Mouse (Mus musculus): ENCODE data around the gene Prdm11.
A peak's percentile ranks its signal among the peaks of the same experiment; 100 is the strongest.

Gene Prdm11

DNA sequence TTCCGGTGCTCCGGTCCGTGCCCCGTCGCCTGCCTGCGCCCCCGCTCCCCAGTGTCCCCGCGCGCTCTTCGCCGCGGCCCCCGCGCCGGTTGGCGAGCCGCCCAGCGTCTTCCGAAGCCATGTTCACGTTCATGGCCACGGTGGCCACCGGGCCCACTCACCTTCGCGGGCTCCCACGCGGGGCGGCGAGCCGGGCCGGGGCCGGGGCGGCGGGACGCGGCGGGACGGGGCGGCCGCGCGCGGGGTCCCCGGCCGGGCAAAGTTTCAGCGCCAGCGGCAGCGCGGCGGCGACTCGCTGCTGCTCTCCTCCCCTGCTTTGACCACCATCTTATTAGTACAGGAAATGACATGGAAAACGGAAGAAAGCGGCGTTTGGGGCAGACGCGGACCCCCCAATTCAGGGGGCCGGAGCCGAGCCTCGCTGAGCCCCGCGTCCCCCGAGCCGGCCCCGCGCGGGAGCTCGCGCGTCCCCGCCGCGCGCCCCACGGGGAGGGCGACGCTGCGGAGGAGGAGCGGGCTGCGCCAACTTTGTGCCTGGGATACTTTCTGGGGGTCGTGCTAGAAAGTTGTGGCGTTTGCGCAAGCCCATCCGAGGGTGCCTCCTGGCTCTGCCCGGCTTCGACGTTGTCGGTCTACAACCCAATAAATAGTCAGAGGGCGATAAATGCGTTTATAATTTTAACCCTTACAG lies at the start of gene Prdm11:
Gene Prdm11 (minus strand): TSS at position 350 of the 691 bp plus-strand sequence.
- no peak for DNase-seq (ENCODE audit: extremely low read depth, low read depth, low spot score)

DNA sequence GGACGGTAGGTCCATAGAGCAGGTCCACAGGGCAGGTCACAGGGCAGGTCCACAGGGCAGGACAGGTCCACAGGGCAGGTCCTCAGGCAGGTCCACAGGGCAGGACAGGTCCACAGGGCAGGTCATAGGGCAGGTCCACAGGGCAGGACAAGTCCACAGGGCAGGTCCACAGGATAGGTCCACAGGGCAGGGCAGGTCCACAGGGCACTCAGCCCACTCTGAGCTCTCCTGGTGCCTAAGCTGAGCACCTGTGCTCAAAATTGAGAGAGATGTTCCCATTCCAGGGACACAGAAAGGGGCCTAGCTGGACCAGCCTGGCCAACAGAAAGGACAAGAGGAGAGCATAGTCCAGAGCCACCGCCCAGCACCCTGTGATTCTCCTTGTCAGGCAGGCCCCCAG lies 46.4 kb upstream of the Prdm11 start:
- DNase-seq (ENCODE audit: extremely low read depth, low read depth, low spot score) = no peak

DNA sequence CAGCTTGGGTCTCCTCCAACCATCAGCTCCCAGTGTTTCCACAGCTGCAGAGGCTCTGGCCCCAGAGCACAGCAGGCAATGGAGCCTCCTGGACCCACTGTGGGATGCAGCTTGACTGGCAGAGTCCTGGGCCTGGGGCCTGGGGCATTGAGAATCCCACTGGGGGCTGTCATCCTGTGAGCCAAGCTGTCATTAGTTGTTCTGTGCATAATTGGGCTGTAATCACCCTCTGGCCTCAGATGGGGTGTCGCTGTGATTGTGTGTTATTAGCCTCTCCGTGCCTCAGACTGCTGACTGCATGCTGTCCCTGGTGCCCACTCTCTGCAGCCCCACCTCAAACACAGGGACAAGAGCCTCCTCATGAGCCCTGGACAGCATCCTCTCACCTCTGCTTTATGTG lies 45.7 kb upstream of the Prdm11 start:
- DNase-seq (ENCODE audit: extremely low read depth, low read depth, low spot score) = no peak

DNA sequence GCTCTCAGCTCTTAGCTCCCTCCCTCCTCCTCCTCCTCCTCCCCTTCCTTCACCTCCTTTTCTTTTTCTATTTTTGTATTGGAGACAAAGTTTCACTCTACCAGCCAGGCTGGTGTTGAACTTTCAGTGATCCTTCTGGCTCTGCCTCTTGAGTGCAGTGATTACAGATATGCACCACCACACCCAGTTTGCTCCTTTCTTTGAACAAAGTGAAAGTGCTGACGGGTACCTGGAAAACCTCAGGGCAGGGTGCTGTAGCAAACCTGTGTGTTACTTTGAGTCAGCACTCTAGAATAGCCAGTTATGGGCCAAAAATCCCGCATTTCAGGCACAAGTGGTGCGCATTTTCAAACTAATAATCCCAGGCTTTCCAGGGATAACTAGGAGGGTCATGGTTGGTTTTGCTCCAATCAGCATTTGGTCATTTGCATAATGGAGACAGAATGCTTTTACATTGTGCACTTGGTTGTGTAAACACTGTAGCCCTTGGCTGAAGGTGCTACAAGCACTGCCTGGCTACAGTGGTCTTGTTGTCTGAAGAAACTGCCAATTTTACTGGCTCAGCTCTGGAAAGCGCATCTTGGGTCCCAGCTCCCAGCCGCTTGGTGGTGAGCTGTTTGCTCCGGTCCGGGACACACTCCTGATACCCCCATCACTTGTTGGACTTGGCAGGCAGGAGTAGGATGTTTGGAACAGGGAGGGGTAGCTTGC lies 43.6 kb upstream of the Prdm11 start:
- DNase-seq (ENCODE audit: extremely low read depth, low read depth, low spot score) = no peak

DNA sequence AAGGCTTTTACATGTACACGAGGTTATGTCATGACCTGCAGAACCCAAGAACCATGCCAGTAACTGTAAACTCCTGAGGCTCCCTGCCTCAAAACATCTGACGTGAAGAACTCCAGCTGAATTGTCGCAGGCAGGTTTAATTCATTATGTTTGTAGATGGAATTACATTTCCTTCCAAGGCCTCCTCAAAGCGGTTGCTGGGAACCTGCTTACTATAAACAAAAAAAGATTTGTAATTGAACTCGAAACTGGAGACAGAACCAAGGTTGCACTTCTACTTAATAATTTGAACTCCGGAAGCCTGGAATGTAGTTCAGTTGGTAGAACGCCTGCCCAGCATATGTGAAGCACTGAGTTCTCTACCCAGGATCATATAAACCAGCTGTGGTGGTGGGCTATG lies 42.0 kb upstream of the Prdm11 start:
- DNase-seq (ENCODE audit: extremely low read depth, low read depth, low spot score) = no peak

DNA sequence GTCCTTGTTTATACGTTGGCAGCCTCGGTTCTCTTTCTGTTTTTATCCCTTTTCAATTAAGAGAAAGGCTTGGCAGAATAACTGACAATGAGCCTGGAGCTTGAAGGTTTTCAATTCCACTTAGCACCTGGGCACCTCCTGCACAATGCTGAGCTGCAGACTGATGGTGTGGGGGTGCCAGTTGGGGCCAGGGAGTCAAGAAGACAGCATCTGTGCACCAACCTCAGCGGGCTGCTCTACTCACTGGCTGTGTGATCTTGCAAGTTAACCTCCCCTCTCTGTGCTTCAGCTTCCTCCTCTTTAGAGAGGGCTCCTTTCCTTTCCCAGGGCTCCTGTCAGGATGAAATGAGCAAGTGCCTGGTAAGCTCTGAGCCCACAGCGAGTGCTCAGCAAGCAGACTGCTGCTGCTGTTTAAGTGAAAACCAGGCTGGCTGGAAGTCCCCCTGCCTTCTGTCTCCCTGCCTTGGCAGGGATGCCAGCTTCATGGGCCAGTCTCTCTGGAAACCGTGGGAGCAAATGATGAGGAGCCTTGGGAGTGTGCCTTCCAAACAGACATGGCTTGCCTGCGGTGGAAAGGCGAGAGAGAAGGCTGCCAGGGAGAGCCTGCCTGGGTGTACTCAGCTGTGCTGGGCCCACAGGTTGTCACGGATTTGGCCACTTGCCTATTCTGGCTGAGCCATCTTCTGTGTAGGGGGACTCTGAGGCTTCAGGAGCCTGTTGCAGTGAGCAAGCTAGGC lies 39.5 kb upstream of the Prdm11 start:
- DNase-seq (ENCODE audit: extremely low read depth, low read depth, low spot score) = no peak

DNA sequence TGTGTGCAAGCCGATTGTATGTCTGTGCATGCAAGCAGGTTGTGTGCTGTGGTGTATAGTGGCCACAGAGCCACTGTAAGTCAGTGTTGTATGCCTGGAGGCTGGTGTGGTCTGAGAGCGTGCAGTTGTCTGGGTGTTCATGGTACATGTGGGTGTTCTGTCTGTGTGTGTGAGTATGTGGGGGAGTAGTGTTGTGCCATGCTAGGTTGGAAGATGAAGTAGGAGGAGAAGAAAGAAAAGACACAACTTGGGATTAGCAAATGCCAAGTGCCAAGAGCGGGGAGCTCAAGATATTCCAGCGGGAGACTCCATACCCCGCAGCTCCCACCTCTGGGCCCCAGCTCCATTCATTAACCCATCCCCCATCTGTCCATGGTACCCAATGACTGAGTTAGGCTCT lies 38.5 kb upstream of the Prdm11 start:
- DNase-seq (ENCODE audit: extremely low read depth, low read depth, low spot score) = no peak

DNA sequence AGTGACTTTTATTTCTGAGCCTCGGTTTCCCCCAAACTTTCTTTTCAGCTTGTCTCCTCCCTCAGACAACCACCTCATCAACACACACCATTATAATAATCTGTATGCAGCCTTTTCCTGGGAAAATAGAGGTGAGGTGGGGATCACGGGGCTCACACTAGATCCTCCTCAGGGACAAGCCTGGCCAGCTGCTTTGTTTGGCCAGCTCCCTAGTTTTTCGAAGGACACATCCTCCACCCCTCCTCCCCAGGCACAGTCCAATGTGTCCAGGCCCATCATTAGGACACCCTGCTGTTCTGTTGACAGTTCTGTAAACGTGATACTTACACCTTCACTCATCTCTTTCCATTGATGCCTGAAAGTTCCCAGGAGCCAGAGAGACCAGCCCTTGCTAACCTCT lies 37.4 kb upstream of the Prdm11 start:
- DNase-seq (ENCODE audit: extremely low read depth, low read depth, low spot score) = no peak

DNA sequence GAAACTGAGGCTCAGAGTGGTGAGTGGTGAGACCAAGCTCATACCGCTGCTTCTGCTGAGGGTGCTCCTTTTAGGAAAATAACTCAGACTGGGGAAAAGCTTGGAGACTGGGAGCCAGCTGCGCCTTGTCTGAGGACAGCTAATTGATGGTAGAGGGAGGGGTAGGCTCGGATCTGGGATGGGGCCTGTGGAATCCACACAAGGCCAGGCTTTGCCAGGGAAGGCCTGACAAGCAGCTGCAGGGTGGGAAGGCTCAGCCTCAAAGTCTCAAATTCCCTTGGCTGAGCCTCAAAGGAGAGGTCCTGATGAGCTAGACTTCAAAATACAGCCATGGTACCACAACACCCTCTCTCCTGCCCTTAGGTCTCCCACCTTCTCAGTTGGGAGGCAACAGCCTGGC lies 36.9 kb upstream of the Prdm11 start:
- DNase-seq (ENCODE audit: extremely low read depth, low read depth, low spot score) = no peak

DNA sequence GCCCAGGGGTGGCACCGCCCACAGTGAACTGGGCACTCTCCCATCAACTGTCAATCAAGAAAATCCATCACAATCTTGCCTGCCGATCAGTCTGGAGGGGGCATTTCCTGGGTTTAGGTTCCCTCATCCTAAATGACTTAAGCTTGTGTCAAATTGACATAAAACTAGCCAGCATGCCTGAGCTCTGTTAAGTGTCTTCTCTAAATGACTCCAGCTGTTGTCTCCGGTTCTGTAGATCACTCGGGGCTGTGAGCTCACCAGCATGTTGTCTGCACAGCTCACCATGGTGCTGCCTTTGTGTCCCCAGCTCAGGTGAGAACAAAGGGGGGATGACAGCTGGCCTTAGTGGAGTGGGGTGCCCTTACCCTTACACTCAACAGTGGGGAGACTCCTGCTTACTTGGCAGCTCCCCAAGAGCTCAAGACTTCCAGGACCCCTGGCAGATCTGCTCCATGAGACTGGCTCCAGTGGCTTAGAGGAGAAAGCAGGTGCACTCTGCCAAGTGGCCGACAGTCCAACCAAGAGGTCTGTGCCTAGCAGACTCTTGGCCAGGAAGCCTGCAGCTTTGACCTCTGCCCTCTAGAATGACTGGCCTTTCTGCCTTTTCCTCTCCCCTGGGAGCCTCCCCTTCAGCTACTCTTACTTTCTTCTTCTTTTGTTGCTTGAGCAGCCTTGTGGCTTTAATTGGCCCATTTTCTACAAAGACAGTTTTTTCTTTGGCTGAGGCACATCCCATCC lies 35.1 kb upstream of the Prdm11 start:
- DNase-seq (ENCODE audit: extremely low read depth, low read depth, low spot score) = no peak

DNA sequence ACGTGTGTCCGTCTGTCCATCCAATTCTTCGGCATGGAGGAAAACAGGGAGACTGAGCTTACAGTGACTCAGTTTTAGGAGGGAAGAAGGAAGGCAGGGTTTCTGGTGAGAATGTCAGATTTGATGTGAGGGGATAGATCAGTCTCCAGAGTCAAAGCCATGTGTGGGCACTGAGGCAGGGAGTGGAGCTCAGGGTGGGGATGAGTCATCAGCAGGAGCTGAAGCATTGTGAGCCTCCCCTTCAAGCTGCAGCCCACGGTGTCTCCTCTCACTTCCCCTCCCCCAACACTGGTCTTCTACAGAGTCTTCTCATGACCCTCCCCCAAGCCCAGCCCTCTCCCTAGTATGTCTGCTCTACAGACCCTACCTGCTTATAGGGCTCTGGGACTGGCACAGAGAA lies 33.4 kb upstream of the Prdm11 start:
- no peak for DNase-seq (ENCODE audit: extremely low read depth, low read depth, low spot score)

DNA sequence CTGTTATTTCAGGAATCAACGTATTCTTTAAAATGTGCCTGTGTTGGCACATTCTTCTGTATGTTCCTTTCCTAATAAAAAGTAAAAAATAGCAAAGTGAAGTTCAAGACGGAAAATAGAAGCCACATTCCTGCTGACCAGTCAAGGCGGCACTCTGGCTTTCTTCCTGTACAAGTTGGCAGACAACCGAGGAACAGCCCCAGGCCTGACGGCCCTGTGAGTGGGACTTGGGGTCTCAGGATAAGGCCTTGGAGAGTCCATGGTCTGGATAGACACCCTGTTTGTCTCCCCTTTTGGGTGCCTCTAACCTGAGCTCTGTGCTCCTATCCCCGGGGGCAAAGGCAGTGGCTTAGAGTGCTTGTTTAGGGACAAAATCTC lies 30.6 kb upstream of the Prdm11 start:
- DNase-seq (ENCODE audit: extremely low read depth, low read depth, low spot score) = no peak

DNA sequence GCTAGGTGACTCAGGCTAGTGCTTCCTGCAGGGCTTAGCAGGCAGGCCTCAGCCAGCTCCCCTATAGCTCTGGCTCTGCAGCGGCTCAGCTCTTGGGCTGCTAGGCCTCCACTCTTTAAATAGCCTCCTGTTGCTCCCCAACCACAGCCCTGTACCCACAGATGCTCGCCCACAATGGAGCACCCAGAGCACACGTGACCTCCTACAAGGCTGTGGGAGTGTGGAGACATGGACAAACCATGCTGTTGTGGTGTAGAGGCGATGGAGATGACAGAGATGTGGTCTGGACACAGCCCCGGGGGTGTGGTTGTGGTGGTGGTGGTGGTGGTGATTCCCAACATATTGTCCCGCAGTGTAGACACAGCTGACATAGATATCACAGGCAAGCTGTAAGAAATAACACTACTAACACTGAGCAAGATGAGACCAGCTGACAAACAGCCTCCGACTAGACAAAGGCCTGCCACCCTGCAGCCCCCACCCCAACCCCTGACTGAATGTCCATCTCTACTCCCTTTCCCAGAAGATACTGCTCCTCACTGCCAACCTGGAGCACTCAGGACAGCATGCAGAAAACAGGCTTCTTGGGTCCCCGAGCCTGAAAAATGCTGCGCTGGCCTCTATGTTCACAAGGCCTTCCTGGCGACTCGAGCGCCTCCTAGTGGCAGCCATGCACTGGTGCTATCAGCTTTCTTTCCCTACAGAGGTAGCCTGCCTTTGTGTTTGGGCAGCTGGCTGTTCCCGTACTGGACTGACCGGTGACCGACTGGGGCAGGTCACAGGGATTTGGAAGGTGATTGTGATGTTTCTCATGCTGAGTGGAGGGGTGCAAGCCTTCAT lies 30.0 kb upstream of the Prdm11 start:
- no peak for DNase-seq (ENCODE audit: extremely low read depth, low read depth, low spot score)

DNA sequence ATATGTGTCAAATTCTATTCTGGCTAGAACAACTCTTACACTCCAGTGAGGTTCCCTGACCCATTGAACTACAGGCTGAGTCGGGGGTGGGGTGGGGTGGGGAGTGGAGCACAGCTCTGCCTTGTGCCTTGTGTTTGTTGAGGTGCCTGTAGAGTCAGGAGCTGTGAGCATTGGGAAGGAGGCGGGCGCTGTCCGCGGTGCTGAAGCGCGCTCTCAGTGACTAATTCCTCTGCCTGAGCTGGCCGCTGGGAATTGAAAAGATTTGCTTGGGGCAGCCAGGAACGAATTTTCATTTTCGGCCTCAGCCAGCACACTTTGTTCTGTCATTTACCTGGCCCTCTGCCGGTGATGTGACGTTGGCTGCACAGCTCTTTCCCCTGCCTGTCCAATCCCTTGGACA lies 25.7 kb upstream of the Prdm11 start:
- DNase-seq (ENCODE audit: extremely low read depth, low read depth, low spot score) = no peak

DNA sequence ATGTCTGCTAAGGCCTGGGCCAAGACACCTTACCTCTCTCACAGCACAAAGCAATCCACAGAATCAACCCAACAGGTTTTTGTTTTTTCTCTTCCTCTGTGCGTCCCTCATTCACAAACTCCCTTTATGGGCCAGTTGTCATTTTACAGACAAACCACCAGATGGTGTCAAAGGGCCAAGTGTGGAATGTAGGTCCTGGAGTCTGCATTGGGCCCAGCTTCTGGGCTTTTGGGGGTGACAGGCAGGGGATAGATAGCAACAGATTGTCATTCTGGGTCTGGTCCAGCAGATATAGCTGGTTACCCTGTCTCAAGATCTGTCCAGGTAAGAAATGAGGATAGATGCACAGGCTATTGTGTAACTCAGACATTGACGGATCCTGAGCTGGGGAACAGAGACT lies 23.0 kb upstream of the Prdm11 start:
- no peak for DNase-seq (ENCODE audit: extremely low read depth, low read depth, low spot score)

DNA sequence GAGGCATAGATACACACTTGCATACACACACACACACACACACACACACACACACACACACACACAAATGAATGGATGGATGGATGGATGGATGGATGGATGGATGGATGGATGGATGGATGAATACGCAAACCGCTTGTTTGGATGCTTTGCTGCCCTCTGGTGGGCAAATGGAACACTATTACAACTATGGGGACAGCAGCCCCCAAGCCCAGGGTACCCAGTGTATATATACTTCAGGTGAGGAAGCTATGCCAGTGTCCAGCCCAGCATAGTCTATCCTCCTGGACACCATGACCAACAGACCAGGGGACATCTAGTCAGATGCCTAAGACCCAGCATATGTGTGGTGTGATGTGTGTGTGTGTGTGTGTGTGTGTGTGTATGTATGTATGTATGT lies 17.4 kb upstream of the Prdm11 start:
- DNase-seq (ENCODE audit: extremely low read depth, low read depth, low spot score) = no peak

DNA sequence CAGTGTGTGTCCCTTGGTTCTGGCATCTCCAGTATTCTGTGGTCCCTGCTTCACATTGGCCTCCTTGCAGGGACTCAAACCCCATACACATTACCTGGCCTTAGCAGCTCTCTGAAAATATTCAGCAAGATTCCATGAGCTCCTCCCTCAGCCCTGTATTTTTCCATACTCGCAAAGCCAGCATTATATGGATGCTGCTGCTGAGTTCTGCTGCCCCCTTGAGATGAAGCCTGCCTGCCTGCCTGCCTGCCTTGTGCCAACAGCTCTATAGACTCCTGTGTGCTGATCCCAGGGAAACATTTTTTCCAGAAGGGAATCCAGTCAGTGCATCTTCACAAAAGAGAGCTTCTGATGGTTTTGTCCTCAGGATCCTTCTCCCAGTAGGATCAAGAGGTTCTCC lies 5.9 kb upstream of the Prdm11 start:
- DNase-seq (ENCODE audit: extremely low read depth, low read depth, low spot score) = no peak

DNA sequence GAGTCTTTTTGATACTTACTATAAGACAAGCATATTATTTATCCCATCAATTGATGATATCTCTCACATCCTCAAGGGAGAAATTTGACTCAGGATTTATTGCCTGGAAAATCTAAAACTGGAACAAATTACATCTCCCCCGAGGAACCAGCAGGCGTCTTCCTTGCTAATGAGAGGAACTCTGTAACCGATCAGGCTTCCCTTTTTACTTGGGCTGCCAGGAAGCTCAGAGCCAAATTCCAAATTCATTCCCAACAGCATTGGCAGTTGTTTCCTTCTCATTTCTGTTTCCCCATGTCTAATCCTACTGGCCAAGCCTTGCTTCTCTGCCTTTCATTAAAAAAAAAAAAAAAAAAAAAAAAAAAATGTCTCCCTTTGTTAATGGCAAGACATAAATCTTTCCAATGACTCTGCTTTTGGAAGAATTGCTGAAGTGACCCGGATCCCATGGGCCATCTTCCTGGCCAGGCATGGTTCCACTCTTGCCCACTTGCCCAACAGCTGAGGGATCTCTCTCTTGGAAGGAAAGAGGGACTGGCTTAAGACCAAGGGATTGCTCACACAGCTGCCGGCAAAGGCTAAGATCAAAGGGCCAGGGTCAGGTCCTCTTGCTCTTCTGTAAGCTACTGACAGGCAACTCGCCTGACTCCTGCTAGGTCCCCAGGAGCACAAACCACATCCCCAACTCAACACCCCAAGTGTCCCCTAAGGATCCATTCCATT lies 2.8 kb upstream of the Prdm11 start:
- peak; percentile 51 for DNase-seq (ENCODE audit: extremely low read depth, low read depth, low spot score)

DNA sequence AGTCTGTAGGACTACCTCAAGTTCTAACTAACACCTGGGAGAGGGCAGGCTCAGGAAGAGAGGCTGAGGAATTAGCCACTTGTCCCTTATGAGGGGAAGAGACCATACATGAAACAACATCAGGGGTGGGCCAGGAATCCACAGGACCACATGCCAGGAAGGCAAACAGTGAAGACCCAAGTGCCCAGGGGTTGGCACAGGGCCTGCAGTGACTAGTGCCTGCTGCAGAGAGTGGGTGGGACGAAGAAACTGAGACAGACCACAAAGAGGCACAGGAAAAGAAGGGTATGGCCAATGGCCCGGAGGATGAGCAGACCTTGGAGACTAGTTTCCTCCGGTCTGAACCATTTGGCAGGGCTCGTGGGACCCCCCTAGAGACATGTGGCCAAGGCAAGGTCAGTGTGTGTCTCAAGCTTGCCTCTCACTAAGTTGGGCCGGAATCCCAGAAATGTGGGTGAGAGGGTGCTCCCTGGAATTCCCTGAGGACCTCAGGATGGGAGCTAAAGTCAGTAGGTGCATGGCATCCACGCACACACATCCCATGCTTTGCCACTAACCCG lies 1.6 kb upstream of the Prdm11 start:
- no peak for DNase-seq (ENCODE audit: extremely low read depth, low read depth, low spot score)

DNA sequence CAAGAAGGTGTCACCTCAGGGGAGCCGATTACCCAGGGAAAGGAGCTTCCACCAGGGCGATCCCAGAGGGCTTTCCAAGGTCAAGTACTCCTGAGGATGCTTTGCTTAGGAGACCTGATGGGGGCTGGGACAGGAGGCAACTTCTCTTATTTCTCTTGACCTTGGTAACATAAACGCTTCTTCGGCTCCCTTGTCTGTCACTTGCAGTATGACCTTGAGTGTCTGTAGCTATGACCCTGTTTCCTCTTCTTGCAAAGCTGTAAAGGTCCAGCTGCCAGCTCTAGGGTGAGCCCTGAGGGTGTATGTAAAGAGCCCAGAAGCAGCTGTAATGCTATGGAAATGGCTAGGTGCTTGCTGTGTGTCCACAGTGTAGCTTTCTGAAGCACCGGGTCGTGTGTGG lies 1.1 kb upstream of the Prdm11 start:
- DNase-seq (ENCODE audit: extremely low read depth, low read depth, low spot score) = no peak

Data from fat pad, adult 2 months (tissue).